In the genomic region with DNA sequence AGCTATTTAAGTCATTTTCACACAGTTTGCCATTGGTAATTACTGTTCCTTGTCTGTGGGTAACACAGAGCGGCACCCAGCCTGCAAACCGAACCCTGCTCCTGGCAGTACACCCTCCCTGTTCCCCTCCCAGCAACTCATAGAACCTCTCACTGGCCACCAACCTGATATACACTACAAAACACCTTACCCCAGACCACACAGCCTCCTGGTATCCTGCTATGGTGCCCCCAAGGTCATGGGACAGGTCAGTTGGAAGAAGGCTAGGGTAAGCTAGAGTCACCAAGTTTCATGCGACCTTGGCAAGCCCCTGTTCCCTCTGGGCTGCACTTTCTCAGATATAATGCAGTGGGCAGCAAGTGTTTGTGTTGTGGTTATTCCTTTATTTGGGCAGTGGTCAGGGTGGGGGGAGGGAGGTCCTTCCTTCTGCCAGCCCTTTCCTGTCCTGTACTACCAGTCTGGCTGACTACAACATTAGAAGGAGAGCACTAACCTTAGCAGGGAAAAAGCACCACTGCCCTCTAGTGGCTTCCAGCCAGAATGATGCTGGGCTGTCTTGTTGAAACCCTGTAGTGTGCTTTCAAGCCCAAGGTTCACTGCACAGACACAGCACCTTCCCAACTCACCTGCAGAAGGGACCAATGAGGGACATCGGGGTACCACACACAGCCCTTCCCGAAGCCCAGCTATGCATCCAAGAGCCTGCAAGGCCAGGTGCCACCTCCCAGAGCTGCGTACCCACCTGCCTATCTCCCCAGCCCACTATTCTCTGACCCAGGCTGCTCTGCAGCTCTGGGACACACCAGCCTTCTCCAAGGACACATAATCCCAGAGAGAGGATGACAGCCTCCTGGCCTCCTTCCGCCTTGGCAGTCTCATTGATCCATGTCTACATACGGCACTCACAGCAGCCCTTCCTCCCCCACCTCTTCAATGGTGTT, we compare ENCODE assay signal across 8 mouse cellular contexts. TPM values are rescaled to one million over a fixed set of nuclear protein-coding genes. Genes with fewer than 3 reads are reported as not detected.
DNase-seq lines count a peak whose midpoint lies in the region; ATAC-seq lines count a peak whose summit lies in the region.
"Had no signal": no experiment of that assay in that cellular context is flagged by ENCODE, and none has a peak within 500 bp of the region (broad histone marks: within the 10 kb centered on the region; RNA-seq: fewer than 3 reads in every experiment).

No protein-coding gene starts in this region.

- ATAC-seq in midbrain, embryonic 12.5 days (ENCODE audit: low FRiP score, low read depth), result peak; percentile 58
- ATAC-seq in stomach, embryonic 16.5 days (ENCODE audit: insufficient read depth, low FRiP score), result peak; percentile 42; the same call in 1 of the 2 replicates

- H3K4me1 ChIP-seq in midbrain, embryonic 12.5 days, result no peaks in the 10 kb centered on the region
- no peaks in the 10 kb centered on the region for H3K4me1 ChIP-seq in stomach, embryonic 16.5 days (ENCODE audit: control insufficient read depth, insufficient read depth, low read length)

- H3K27me3 ChIP-seq in midbrain, embryonic 12.5 days, result peaks cover 6% of the 10 kb centered on the region; the same call in 1 of the 2 replicates
- no peaks in the 10 kb centered on the region for H3K27me3 ChIP-seq in stomach, embryonic 16.5 days (ENCODE audit: control insufficient read depth, insufficient read depth, low read length)

- 67% methylated on average over 8 of the region's 8 CpGs for WGBS in midbrain, embryonic 12.5 days
- WGBS in stomach, embryonic 16.5 days, result 59% methylated on average over 8 of the region's 8 CpGs

- H3K4me3 ChIP-seq in midbrain, embryonic 12.5 days, result no peak overlapping the region
- H3K4me3 ChIP-seq in stomach, embryonic 16.5 days (replicated peaks; ENCODE audit: low read length), result no peak overlapping the region

- no peak overlapping the region for H3K4me2 ChIP-seq in midbrain, embryonic 12.5 days (replicated peaks)
- H3K4me2 ChIP-seq in stomach, embryonic 16.5 days (ENCODE audit: low read depth, low read length), result no peak overlapping the region

- DNase-seq in adrenal gland, adult 18-20 months (ENCODE audit: low spot score in 2 of 2), result peak; percentile 55 to 64
- DNase-seq in cerebellum, postnatal 36 days, result peak; percentile 67 to 71
- DNase-seq in frontal cortex, postnatal 36 days (ENCODE audit: low spot score in 2 of 2), result peak; percentile 66 to 85
- peak; percentile 0 for DNase-seq in induced T-regulatory cell, adult 2 months (ENCODE audit: low read depth)
- DNase-seq in left cerebral cortex, adult 18-20 months (ENCODE audit: low spot score in 2 of 2), result peak; percentile 75 to 82

- H3K36me3 ChIP-seq in midbrain, embryonic 12.5 days, result no peaks in the 10 kb centered on the region
- no peaks in the 10 kb centered on the region for H3K36me3 ChIP-seq in stomach, embryonic 16.5 days (ENCODE audit: control insufficient read depth, insufficient read depth, low read length)

- H3K9ac ChIP-seq in midbrain, embryonic 12.5 days (replicated peaks), result no peak overlapping the region
- H3K9ac ChIP-seq in stomach, embryonic 16.5 days (ENCODE audit: low read length), result no peak overlapping the region

- H3K27ac ChIP-seq in midbrain, embryonic 12.5 days (replicated peaks), result no peak overlapping the region
- H3K27ac ChIP-seq in stomach, embryonic 16.5 days (ENCODE audit: low read length), result no peak overlapping the region
- H3K27ac ChIP-seq: macrophage had no signal

- no peaks in the 10 kb centered on the region for H3K9me3 ChIP-seq in midbrain, embryonic 12.5 days
- H3K9me3 ChIP-seq in stomach, embryonic 16.5 days (replicated peaks; ENCODE audit: control insufficient read depth, low read length), result no peaks in the 10 kb centered on the region

RNA-seq across cellular contexts. Expression of a gene that starts 17.0 kb away (rescaled TPM):
- total RNA-seq in adrenal gland, adult 18-20 months (2021), result 1 to 10 TPM; 2.1 to 4.8 TPM
- 1 to 10 TPM in 1 of 2 experiments, under 1 TPM in 1; 0.77 to 2.7 TPM for total RNA-seq in left cerebral cortex, adult 18-20 months (2021)
- 0.50 TPM in 1 of 2 replicates, not detected in the other for polyA plus RNA-seq in midbrain, embryonic 12.5 days (2016; fragmentation: Nextera tagmentation; extraction: Ambion mirVana)
- polyA plus RNA-seq in stomach, embryonic 16.5 days (2015; fragmentation: Nextera tagmentation; extraction: Ambion mirVana), result 0.50 TPM in 1 of 2 replicates, not detected in the other
- polyA plus RNA-seq: macrophage had no signal

RNA-seq across cellular contexts. Expression of a gene that starts 35.3 kb away (rescaled TPM):
- total RNA-seq in adrenal gland, adult 18-20 months (2021), result under 1 TPM; 0.64 to 0.66 TPM
- 1 to 10 TPM; 2.1 to 2.4 TPM for total RNA-seq in left cerebral cortex, adult 18-20 months (2021)
- polyA plus RNA-seq in midbrain, embryonic 12.5 days (2016; fragmentation: Nextera tagmentation; extraction: Ambion mirVana), result 5.9 TPM in 2 replicates
- polyA plus RNA-seq in stomach, embryonic 16.5 days (2015; fragmentation: Nextera tagmentation; extraction: Ambion mirVana), result 0.48 and 0.56 TPM in 2 replicates
- polyA plus RNA-seq: macrophage had no signal

Comparison
In these comparisons a context has a peak if more than half of its experiments do, and no peak if none do; other contexts are left out.
1. DNase-seq: peak in every context shown above with its lines; median percentile 78 in left cerebral cortex, adult 18-20 months; 76 in frontal cortex, postnatal 36 days; 69 in cerebellum, postnatal 36 days; 60 in adrenal gland, adult 18-20 months; 0 in induced T-regulatory cell, adult 2 months.